Mouse (Mus musculus): Measurements from ENCODE around the gene Ccng2.

Gene Ccng2

GRCm38 (mm10) chr5:93266883-93267704 lies at the start of gene Ccng2:
Gene Ccng2 (plus strand): TSS chr5:93267257.
- DNase-seq (ENCODE audit: low read depth, low spot score), result peak; percentile 99

GRCm38 (mm10) chr5:93218375-93218774 lies 48.7 kb upstream of the Ccng2 start:
- DNase-seq (ENCODE audit: low read depth, low spot score), result no peak

DNA sequence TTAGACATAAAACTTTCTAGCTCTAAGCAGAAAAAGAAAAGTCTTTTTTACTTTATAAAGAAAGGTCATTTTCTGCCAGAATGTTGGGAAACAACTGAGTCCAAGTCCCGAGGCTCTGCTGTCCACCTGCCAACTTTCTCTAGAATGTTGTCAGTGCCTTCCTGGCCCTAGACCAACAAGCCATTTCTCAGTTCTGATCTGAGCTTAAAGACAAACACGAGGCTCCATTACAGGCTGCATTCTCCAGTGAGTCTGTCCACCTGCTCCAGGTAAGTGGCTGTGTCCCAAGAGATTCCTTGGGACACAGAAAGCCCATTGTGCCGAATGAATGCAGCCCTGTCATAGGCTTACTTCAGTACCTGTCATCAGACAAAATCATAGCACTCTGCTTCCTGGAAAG lies 45.4 kb upstream of the Ccng2 start:
- peak; percentile 54 for DNase-seq (ENCODE audit: low read depth, low spot score)

DNA sequence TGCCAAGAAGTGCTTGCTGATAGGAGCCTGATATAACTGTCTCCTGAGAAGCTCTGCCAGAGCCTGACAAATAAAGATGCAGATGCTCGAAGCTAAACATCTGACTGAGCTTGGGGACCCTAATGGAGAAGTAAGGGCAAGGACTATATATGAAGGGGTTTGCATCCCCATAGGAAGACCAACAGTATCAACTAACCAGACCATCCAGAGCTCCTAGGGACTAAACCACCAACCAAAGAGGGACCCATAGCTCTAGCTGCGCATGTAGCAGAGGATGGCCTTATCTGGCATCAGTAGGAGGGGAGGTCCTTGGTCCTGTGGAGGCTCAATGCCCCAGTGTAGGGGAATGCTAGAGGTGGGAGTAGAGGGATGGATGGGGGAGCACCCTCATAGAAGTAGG lies 42.5 kb upstream of the Ccng2 start:
- DNase-seq (ENCODE audit: low read depth, low spot score), result no peak

DNA sequence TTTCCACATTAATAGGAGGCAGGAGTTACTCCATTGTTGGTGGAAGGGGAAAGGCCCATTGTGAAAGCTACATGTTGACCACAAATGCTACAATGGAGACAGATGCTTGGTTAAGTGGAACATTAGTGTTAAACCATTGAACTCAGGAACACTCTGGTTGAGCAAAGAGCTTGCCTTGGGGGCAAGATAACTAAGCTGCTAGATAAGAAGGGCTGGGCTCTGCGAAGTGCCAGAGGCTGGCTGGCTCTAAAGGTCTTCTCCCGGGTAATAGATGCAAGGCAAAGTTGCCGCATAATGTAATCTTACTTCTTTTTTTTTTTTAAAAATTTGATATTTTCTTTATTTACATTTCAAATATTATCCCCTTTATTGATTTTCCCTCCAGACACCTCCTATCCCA lies 39.9 kb upstream of the Ccng2 start:
- DNase-seq (ENCODE audit: low read depth, low spot score), result no peak

GRCm38 (mm10) chr5:93229527-93229926 lies 37.5 kb upstream of the Ccng2 start:
- DNase-seq (ENCODE audit: low read depth, low spot score), result no peak

- no peak for DNase-seq (ENCODE audit: low read depth, low spot score)
Observed at GRCm38 (mm10) chr5:93231721-93232120, 35.3 kb upstream of the Ccng2 start.

- DNase-seq (ENCODE audit: low read depth, low spot score), result no peak
Observed at GRCm38 (mm10) chr5:93232838-93233237, 34.2 kb upstream of the Ccng2 start.

GRCm38 (mm10) chr5:93234130-93234529 lies 32.9 kb upstream of the Ccng2 start:
- DNase-seq (ENCODE audit: low read depth, low spot score), result no peak

GRCm38 (mm10) chr5:93234605-93235004 lies 32.5 kb upstream of the Ccng2 start:
- no peak for DNase-seq (ENCODE audit: low read depth, low spot score)

DNA sequence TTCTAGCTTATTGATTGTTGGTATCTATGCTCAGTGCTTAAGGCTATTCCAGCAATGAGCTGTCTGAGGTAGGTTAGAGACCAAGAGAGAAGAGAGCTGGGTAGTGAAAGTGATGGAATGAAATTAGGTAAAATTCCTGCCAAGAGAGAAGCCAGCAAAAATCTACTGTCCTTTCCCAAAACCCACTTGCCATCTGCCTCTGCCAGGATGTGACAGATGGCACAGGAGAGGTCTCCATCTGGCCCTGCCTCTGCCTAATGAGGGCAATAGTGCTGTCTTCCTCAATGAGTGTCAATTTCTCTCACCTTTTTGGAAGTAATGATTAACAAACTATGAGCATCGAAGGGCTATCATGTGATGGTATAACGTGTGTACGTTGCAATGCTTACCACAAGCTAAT lies 31.2 kb upstream of the Ccng2 start:
- no peak for DNase-seq (ENCODE audit: low read depth, low spot score)

GRCm38 (mm10) chr5:93236541-93236940 lies 30.5 kb upstream of the Ccng2 start:
- no peak for DNase-seq (ENCODE audit: low read depth, low spot score)

DNA sequence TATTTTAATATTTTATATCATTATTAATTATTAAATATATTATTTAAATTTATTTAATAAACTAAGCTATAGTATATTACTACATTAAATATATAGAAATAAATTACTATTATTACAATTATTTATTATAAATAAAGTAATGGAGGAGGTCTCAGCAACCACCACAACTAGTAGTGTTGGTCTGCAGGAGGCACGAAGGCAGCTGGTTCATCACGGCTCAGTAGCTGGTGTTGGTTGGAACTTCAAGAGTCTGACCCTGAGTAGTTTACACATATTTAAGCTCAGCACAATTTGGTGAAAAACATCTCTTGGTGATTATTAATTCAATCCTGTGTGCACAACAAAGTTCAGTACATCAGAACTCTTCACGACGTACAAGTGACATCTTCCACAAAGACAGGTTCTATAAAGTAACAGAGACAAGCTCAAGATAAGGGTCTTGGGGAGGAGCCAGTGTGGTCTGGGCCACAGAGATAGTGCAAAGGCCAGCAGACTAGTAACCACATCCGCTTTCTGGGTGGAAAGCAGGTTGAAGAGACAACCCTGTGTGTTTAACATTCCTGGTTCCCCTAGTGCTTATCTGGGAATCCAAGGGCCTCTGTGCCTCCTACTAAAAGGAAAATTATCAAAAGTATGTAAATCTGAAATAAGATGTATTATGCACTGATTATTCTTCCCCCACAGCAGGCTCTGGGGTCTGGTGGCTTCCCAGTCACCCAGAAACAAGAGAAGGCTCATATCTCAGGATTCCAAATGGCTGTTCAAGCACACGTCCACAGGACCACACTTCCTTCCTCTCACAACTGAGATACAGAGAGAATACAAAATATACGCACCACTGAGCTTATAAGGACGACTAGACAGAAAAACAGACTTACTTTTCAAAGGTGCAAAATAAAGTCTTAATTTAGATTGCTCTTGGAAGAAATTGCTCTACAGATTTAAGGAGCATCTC lies 27.2 kb upstream of the Ccng2 start:
- DNase-seq (ENCODE audit: low read depth, low spot score), result no peak

- DNase-seq (ENCODE audit: low read depth, low spot score), result no peak
Observed at GRCm38 (mm10) chr5:93245280-93245679, 21.8 kb upstream of the Ccng2 start.

GRCm38 (mm10) chr5:93249940-93250578 lies 17.0 kb upstream of the Ccng2 start:
- DNase-seq (ENCODE audit: low read depth, low spot score), result no peak

- peak; percentile 85 for DNase-seq (ENCODE audit: low read depth, low spot score)
Observed at GRCm38 (mm10) chr5:93251001-93251760, 15.9 kb upstream of the Ccng2 start.

DNA sequence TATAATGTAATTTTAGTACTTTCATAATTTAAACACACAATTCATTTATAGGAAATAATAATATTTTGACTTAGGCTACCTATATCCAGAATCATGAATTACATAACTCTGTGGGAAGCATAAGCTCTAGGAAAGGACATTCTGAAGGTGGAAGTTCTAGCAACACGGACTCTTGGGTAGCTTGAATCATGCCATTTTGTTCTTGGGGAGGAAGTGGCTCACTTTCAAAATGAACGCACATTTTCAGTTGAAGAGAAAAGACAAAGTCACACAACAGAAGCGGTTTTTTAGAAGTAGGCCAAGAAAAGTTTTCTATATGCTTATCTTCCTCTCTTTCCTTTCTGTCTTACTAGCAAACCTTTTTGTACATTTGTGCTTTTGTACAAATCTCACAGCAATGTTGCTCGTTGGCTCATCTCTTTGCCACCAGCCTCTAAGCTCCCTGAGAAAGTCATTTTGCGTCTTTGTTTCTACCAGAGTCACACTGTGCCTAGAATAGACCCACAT lies 11.2 kb upstream of the Ccng2 start:
- DNase-seq (ENCODE audit: low read depth, low spot score), result no peak

DNA sequence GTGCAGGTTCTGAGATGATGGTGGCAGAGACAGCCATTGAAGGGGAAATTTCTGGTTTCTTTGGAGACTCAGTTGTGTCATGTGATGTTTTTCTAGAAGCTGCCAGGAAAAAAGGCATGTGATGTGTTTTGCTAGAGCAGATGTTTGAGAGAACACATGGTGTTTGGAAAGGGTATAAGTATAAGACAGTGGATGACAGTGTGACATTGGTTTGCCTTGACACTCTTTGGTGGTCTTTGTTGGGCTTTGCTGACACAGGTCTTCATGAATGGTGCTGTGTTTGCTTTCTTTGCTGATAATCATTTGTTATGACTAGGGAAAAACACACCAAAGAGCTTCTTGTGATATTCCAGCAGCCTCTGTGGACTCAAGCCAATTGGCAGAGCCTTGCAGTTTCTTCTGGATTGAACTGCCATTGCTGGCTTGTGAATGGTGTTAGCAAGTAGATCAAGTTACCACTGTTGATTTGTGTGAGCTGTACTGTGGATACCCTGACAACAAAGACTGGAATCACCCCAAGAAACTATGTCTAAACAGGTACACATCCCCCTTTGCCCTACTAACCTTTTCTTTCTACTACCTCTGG lies 10.1 kb upstream of the Ccng2 start:
- DNase-seq (ENCODE audit: low read depth, low spot score), result no peak

DNA sequence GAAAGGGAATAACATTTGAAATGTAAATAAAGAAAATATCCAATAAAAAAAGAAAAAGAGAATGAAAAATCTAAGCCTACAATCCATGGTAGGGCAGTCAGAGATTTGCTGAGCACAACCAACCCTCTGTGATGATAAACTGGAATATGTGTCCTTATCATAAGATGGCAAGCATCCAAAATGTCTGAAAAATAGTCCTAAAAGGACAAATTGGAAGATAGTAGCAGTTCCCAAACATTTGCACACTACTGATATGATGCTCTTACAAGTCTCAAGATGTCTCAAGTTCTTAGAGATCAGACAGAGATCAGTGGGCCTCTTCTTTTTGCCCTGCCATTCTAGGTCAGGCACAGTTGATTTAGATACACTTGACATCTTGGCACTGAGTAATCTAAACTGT lies 7.7 kb upstream of the Ccng2 start:
- no peak for DNase-seq (ENCODE audit: low read depth, low spot score)

DNA sequence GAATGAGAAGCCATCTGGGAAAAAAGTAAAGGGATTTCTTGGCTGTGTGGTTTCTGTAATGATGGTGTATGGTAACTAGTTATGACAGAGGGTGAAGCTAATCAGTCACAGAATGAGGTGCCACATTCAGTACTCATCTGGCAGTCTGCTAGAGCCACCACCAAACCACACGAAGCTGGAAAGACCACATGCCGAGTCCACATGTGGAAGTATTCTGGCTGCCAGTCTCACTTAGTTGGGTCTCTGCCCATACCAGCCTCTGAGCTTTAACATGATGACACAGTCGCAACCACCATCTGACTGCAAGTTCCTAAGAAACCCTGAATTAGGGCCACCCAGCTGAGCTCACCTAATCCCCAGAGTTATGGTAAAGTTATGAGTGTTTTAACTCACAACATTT lies 6.1 kb upstream of the Ccng2 start:
- DNase-seq (ENCODE audit: low read depth, low spot score), result no peak

DNA sequence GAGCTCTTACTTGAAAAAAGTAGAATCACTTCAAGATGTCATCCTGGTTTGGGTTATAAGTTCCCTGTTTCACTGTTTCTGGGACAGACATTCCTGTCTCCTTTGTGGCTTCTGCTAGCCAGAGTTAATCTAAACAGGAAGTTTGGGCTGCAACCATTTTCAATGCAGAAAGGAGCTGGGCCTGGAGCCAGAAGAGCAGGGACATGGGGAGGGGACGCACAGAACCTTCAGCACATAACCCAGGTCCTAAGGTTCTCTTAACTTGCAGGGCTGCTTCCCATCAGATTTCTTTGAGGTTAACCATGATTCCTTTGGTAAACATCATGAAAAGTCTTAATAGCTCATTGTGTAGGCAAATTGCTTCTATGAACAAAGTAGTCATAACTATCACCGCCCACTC lies 4.3 kb upstream of the Ccng2 start:
- DNase-seq (ENCODE audit: low read depth, low spot score), result no peak

Data from skeletal muscle tissue, adult 2 months (tissue).